Mouse (Mus musculus): ENCODE results near the gene Otx2. TPM values are rescaled to one million over a fixed set of nuclear protein-coding genes. Genes with fewer than 3 reads are reported as not detected.

Gene Otx2
- total RNA-seq, 1 experiment: 12.3 TPM

DNA sequence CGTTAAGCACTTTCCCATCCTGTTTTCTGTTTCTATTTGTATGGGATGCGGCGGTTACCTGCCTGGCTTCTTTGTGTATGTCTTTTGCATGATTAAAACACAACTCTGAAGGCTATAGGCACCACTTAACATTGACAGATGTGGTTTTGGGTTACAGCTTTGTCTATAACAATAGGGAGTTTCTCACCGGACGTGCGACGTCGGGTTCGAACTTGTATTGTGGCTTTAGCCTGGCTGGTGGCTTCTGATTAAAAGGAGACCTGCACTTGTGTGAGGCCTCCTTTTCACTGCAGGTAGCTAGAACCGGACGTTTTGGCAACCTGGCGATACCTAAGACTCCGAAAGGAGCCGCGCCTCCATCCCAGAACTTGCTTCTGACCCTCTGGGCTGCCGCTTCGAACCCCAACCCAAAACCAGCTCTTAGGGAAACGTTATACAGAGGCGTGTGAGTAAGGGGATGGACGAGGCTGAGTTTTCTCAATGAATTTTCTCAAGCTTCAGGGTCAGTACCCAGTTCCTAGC, 19.0 kb downstream of the Otx2 start:
- TF ChIP-seq ZNF384 (IDR thresholded peaks at IDR 0.05; ENCODE audit: low read depth, low read length): no peak
- no peak for TF ChIP-seq HCFC1 (IDR thresholded peaks at IDR 0.05; ENCODE audit: borderline replicate concordance, insufficient read depth, low read length)
- TF ChIP-seq CHD2 (IDR thresholded peaks at IDR 0.05; ENCODE audit: low read depth, low read length): no peak
- no peak for TF ChIP-seq ZC3H11A (IDR thresholded peaks at IDR 0.05; ENCODE audit: borderline replicate concordance, low read depth, low read length)
- no peak for TF ChIP-seq MAFK (IDR thresholded peaks at IDR 0.05; ENCODE audit: insufficient read depth, low read depth, low read length)
- H3K9me3 ChIP-seq (ENCODE audit: control insufficient read depth, insufficient read depth, low read depth, low read length): no peaks in the 10 kb centered on the region
- peaks cover 6 to 14% of the 10 kb centered on the region in 2 experiments for H3K4me1 ChIP-seq (ENCODE audit: control insufficient read depth in 2 of 2, insufficient read depth in 2 of 2, low read length in 2 of 2, poor library complexity in 1 of 2)
- peak overlapping the region; percentile 70; the same call in 1 of the 2 replicates for H3K9ac ChIP-seq (ENCODE audit: insufficient read depth, low read depth, low read length, poor library complexity, severe bottlenecking)
- peak; percentile 56 for DNase-seq (ENCODE audit: low read depth, low spot score)
- H3K27ac ChIP-seq (ENCODE audit: insufficient read depth, low read depth, low read length, poor library complexity, severe bottlenecking): peak overlapping the region; percentile 100
- in situ Hi-C loops (cut with MboI; ENCODE audit: low sequenced_read_pairs in 2 of 2, unreplicated experiment in 2 of 2): no loop called here
- H3K36me3 ChIP-seq (ENCODE audit: control insufficient read depth, insufficient read depth, low read length, poor library complexity, severe bottlenecking): peaks cover 4% of the 10 kb centered on the region; the same call in 1 of the 2 replicates
- H3K4me3 ChIP-seq (ENCODE audit: insufficient read depth in 1 of 2, low read depth in 1 of 2, low read length in 2 of 2, poor library complexity in 1 of 2, severe bottlenecking in 1 of 2): peak overlapping the region; percentile 15 to 54

DNA sequence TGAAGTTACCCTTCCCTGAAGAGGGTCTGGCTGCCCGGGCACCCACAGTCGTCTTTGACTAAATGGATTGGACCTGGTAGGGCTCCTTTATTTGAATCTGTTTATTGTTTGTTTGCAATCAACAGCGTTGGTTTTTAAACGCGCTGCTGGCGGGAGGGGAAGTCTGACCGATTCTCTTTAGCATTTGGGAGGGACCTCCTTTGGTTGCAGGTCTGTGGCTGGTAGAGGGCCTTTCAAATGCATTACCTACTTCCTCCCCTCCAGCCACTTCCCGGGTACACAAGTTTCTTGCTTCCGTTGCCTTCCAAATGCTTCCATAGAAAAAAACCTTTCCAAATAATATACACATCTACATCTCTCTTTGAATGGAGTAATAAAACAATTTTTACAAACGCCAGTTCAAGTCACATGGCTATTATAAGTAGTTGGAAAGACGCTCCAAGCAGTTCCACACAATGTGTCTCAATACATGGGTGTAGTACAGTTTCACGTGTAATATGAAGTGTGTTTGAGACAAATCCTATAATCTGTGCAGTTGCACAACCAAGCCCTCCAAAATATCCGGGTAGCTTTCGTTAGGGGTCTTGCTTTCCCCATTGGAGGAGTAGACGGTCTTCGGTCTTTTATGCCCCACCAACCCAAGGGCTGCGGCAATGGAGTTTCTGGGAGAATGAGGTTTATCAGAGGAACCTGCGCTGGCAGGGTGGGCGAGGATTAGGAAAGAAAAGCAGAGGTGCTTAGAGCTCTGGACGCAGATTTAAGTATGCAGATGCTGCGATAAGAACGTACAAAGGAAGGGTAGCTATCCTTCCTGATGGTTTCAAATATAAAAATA, 19.7 kb downstream of the Otx2 start:
- Histone ChIP-seq H3K9ac (ENCODE audit: insufficient read depth, low read depth, low read length, poor library complexity, severe bottlenecking) (peak overlapping the region; percentile 35; the same call in 1 of the 2 replicates), H3K27ac (ENCODE audit: insufficient read depth, low read depth, low read length, poor library complexity, severe bottlenecking) (peak overlapping the region; percentile 100), H3K9me3 (ENCODE audit: control insufficient read depth, insufficient read depth, low read depth, low read length) (no peaks in the 10 kb centered on the region), H3K4me3 (ENCODE audit: insufficient read depth in 1 of 2, low read depth in 1 of 2, low read length in 2 of 2, poor library complexity in 1 of 2, severe bottlenecking in 1 of 2) (peak overlapping the region; percentile 15 to 47; a peak in 3 of 4 replicates), H3K36me3 (ENCODE audit: control insufficient read depth, insufficient read depth, low read length, poor library complexity, severe bottlenecking) (peaks cover 3% of the 10 kb centered on the region; the same call in 1 of the 2 replicates), H3K4me1 (ENCODE audit: control insufficient read depth in 2 of 2, insufficient read depth in 2 of 2, low read length in 2 of 2, poor library complexity in 1 of 2) (peaks cover 6 to 13% of the 10 kb centered on the region in 2 experiments)
- TF ChIP-seq MAFK (IDR thresholded peaks at IDR 0.05; ENCODE audit: insufficient read depth, low read depth, low read length) (no peak), ZC3H11A (IDR thresholded peaks at IDR 0.05; ENCODE audit: borderline replicate concordance, low read depth, low read length) (no peak), HCFC1 (IDR thresholded peaks at IDR 0.05; ENCODE audit: borderline replicate concordance, insufficient read depth, low read length) (no peak)
- DNase-seq (ENCODE audit: low read depth, low spot score): no peak
- in situ Hi-C loops (cut with MboI; ENCODE audit: low sequenced_read_pairs in 2 of 2, unreplicated experiment in 2 of 2): no loop called here

DNA sequence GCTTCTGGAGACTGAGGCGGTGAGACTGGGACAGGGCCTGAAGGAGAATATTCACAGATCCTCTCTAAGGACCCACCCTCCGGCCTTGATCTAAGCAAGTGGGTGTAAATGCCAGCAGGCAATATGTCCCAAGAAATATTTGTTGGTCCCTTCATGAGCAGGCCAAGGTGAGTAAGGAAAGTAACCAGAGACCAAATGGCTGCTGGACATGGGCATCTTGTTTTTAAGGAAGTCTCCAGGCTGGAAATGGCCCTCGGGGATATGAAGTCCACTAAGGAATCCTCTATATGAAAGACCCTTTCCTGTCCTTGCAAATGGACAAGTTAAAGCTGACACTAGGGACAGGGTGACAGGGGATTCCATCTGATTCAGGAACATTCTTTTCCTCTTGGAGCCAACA, 20.5 kb downstream of the Otx2 start:
- Histone ChIP-seq H3K9me3 (ENCODE audit: control insufficient read depth, insufficient read depth, low read depth, low read length) (no peaks in the 10 kb centered on the region), H3K4me3 (ENCODE audit: insufficient read depth in 1 of 2, low read depth in 1 of 2, low read length in 2 of 2, poor library complexity in 1 of 2, severe bottlenecking in 1 of 2) (no peak overlapping the region), H3K27ac (ENCODE audit: insufficient read depth, low read depth, low read length, poor library complexity, severe bottlenecking) (peak overlapping the region; percentile 100), H3K4me1 (ENCODE audit: control insufficient read depth in 2 of 2, insufficient read depth in 2 of 2, low read length in 2 of 2, poor library complexity in 1 of 2) (peaks cover 6 to 11% of the 10 kb centered on the region in 2 experiments), H3K36me3 (ENCODE audit: control insufficient read depth, insufficient read depth, low read length, poor library complexity, severe bottlenecking) (no peaks in the 10 kb centered on the region), H3K9ac (ENCODE audit: insufficient read depth, low read depth, low read length, poor library complexity, severe bottlenecking) (peak overlapping the region; percentile 15; the same call in 1 of the 2 replicates)
- in situ Hi-C loops (cut with MboI; ENCODE audit: low sequenced_read_pairs in 2 of 2, unreplicated experiment in 2 of 2): no loop called here
- no peak for DNase-seq (ENCODE audit: low read depth, low spot score)
- TF ChIP-seq CHD2 (IDR thresholded peaks at IDR 0.05; ENCODE audit: low read depth, low read length) (no peak), HCFC1 (IDR thresholded peaks at IDR 0.05; ENCODE audit: borderline replicate concordance, insufficient read depth, low read length) (no peak), ZC3H11A (IDR thresholded peaks at IDR 0.05; ENCODE audit: borderline replicate concordance, low read depth, low read length) (no peak), MAFK (IDR thresholded peaks at IDR 0.05; ENCODE audit: insufficient read depth, low read depth, low read length) (no peak), ZNF384 (IDR thresholded peaks at IDR 0.05; ENCODE audit: low read depth, low read length) (no peak)

DNA sequence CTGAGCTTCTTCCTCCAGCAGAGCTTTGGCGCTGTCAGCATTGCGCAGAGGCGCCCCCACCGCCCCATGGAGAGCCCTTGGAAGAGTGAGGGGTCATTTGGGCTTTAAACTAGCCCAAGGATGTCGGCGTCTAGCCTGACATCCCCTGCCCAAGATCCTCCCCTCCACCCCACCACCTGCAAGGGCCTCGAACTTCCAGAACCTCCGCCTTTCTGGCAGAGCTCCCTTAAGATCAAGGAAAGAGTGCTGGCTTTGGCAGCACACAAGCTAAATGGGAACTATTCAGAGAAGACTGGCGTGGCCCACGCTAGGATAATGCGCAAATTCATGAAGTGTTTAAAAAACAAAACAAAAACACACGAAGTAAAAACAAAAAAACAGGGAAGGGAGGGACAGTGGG, 21.4 kb downstream of the Otx2 start:
- Histone ChIP-seq H3K4me1 (ENCODE audit: control insufficient read depth in 2 of 2, insufficient read depth in 2 of 2, low read length in 2 of 2, poor library complexity in 1 of 2) (peaks cover 3 to 11% of the 10 kb centered on the region in 2 experiments), H3K9ac (ENCODE audit: insufficient read depth, low read depth, low read length, poor library complexity, severe bottlenecking) (peak overlapping the region; percentile 29; the same call in 1 of the 2 replicates), H3K9me3 (ENCODE audit: control insufficient read depth, insufficient read depth, low read depth, low read length) (no peaks in the 10 kb centered on the region), H3K27ac (ENCODE audit: insufficient read depth, low read depth, low read length, poor library complexity, severe bottlenecking) (peak overlapping the region; percentile 71; the same call in 1 of the 2 replicates), H3K4me3 (ENCODE audit: insufficient read depth in 1 of 2, low read depth in 1 of 2, low read length in 2 of 2, poor library complexity in 1 of 2, severe bottlenecking in 1 of 2) (0 out of 4 replicates have a peak overlapping the region, but pooled peaks of 1 of the 2 experiments have one; percentile 8), H3K36me3 (ENCODE audit: control insufficient read depth, insufficient read depth, low read length, poor library complexity, severe bottlenecking) (no peaks in the 10 kb centered on the region)
- in situ Hi-C loops (cut with MboI; ENCODE audit: low sequenced_read_pairs in 2 of 2, unreplicated experiment in 2 of 2): no loop called here
- TF ChIP-seq ZNF384 (IDR thresholded peaks at IDR 0.05; ENCODE audit: low read depth, low read length): no peak
- no peak for TF ChIP-seq CHD2 (IDR thresholded peaks at IDR 0.05; ENCODE audit: low read depth, low read length)
- no peak for TF ChIP-seq HCFC1 (IDR thresholded peaks at IDR 0.05; ENCODE audit: borderline replicate concordance, insufficient read depth, low read length)
- no peak for TF ChIP-seq ZC3H11A (IDR thresholded peaks at IDR 0.05; ENCODE audit: borderline replicate concordance, low read depth, low read length)
- no peak for DNase-seq (ENCODE audit: low read depth, low spot score)
